Comparison of ENCODE assay signal across 31 mouse cellular contexts in genomic region chr1:194697439-194697838, GRCm38 (mm10).
A peak's percentile ranks its signal among the peaks of the same experiment; 100 is the strongest.
DNase-seq lines count a peak whose midpoint lies in the region; ATAC-seq lines count a peak whose summit lies in the region.
"Had no signal": no experiment of that assay in that cellular context is flagged by ENCODE, and none has a peak within 500 bp of the region (broad histone marks: within the 10 kb centered on the region; RNA-seq: fewer than 3 reads in every experiment).

No protein-coding gene starts in this region.

- no peak overlapping the region for H3K9ac ChIP-seq in forebrain, embryonic 15.5 days (replicated peaks)
- H3K9ac ChIP-seq in forebrain, embryonic 11.5 days (ENCODE audit: low read length), result no peak overlapping the region
- no peak overlapping the region for H3K9ac ChIP-seq in heart, embryonic 13.5 days
- no peak overlapping the region for H3K9ac ChIP-seq in kidney, embryonic 15.5 days
- H3K9ac ChIP-seq: embryonic facial prominence, embryonic 15.5 days; forebrain, embryonic 13.5 days; hindbrain, embryonic 14.5 days; liver, embryonic 12.5 days; liver, postnatal 0 days; midbrain, embryonic 12.5 days; neural tube, embryonic 13.5 days had no signal

- 0 out of 2 replicates have a peak overlapping the region, but pooled peaks have one; percentile 17 for H3K27ac ChIP-seq in forebrain, embryonic 15.5 days (replicated peaks)
- no peak overlapping the region for H3K27ac ChIP-seq in forebrain, embryonic 11.5 days (ENCODE audit: low read depth, low read length)
- peak overlapping the region; percentile 20; the same call in 1 of the 2 replicates for H3K27ac ChIP-seq in heart, embryonic 13.5 days (replicated peaks)
- no peak overlapping the region for H3K27ac ChIP-seq in kidney, embryonic 15.5 days
- H3K27ac ChIP-seq: embryonic facial prominence, embryonic 10.5 days; embryonic facial prominence, embryonic 15.5 days; forebrain, embryonic 13.5 days; hindbrain, embryonic 14.5 days; liver, embryonic 12.5 days; midbrain, embryonic 12.5 days had no signal

- H3K36me3 ChIP-seq in forebrain, embryonic 15.5 days, result peaks cover 2% of the 10 kb centered on the region; the same call in 1 of the 2 replicates
- no peaks in the 10 kb centered on the region for H3K36me3 ChIP-seq in forebrain, embryonic 11.5 days (ENCODE audit: control insufficient read depth, insufficient read depth, low read length)
- no peaks in the 10 kb centered on the region for H3K36me3 ChIP-seq in heart, embryonic 13.5 days
- H3K36me3 ChIP-seq in kidney, embryonic 15.5 days, result no peaks in the 10 kb centered on the region
- H3K36me3 ChIP-seq: embryonic facial prominence, embryonic 15.5 days; liver, embryonic 12.5 days; midbrain, embryonic 12.5 days had no signal

- no peaks in the 10 kb centered on the region for H3K27me3 ChIP-seq in forebrain, embryonic 15.5 days
- H3K27me3 ChIP-seq in forebrain, embryonic 11.5 days (ENCODE audit: control insufficient read depth, insufficient read depth, low read length), result no peaks in the 10 kb centered on the region
- no peaks in the 10 kb centered on the region for H3K27me3 ChIP-seq in heart, embryonic 13.5 days (replicated peaks)
- H3K27me3 ChIP-seq in kidney, embryonic 15.5 days, result no peaks in the 10 kb centered on the region
- H3K27me3 ChIP-seq: CH12.LX; embryonic facial prominence, embryonic 15.5 days; forebrain, embryonic 13.5 days; liver, embryonic 12.5 days; midbrain, embryonic 12.5 days; neural tube, embryonic 13.5 days had no signal

- no peak for DNase-seq in forebrain, embryonic 11.5 days (ENCODE audit: low spot score)
- DNase-seq in heart, postnatal 4 days, result no peak
- DNase-seq in kidney, postnatal 10 days, result peak; percentile 13
- peak; percentile 15 for DNase-seq in lung, postnatal 25 days (ENCODE audit: low spot score)
- DNase-seq in lung, postnatal 36 days, result no peak
- DNase-seq: adrenal gland, adult 2 months; adrenal gland, postnatal 36 days; cerebellum, adult 8-10 months; cerebellum, postnatal 25 days; gastrocnemius, postnatal 36 days; kidney, postnatal 25 days; layer of hippocampus, postnatal 36 days; left cerebral cortex, postnatal 4 days; liver, postnatal 0 days; thymus, adult 2 months; thymus, postnatal 36 days had no signal

- ATAC-seq in forebrain, embryonic 15.5 days (replicated peaks), result no peak
- ATAC-seq in forebrain, embryonic 11.5 days (replicated peaks; ENCODE audit: low FRiP score), result no peak
- ATAC-seq in heart, embryonic 13.5 days (ENCODE audit: extremely low read depth, insufficient number of reproducible peaks, low FRiP score, low TSS enrichment), result no peak
- no peak for ATAC-seq in kidney, embryonic 15.5 days (replicated peaks; ENCODE audit: low FRiP score)
- ATAC-seq: activated CD4-positive, CD25-positive, alpha-beta regulatory T cell, adult 4 months; forebrain, embryonic 13.5 days; intestine, postnatal 0 days; liver, embryonic 12.5 days; liver, postnatal 0 days had no signal

- WGBS in forebrain, embryonic 15.5 days, result 70% methylated on average over 2 of the region's 2 CpGs
- 84% methylated on average over 2 of the region's 2 CpGs for WGBS in forebrain, embryonic 11.5 days
- WGBS in heart, embryonic 13.5 days, result 66% methylated on average over 2 of the region's 2 CpGs
- 62% methylated on average over 2 of the region's 2 CpGs for WGBS in kidney, embryonic 15.5 days

- no peak overlapping the region for H3K4me3 ChIP-seq in forebrain, embryonic 15.5 days
- H3K4me3 ChIP-seq in forebrain, embryonic 11.5 days (ENCODE audit: low read depth, low read length), result no peak overlapping the region
- no peak overlapping the region for H3K4me3 ChIP-seq in heart, embryonic 13.5 days
- no peak overlapping the region for H3K4me3 ChIP-seq in kidney, embryonic 15.5 days (replicated peaks)
- H3K4me3 ChIP-seq: embryonic facial prominence, embryonic 10.5 days; embryonic facial prominence, embryonic 15.5 days; forebrain, embryonic 13.5 days; liver, embryonic 12.5 days; megakaryocyte, embryonic 14.5 days; midbrain, embryonic 12.5 days; myocyte; neural tube, embryonic 13.5 days had no signal

- H3K4me1 ChIP-seq in forebrain, embryonic 15.5 days, result peaks cover 26% of the 10 kb centered on the region
- no peaks in the 10 kb centered on the region for H3K4me1 ChIP-seq in forebrain, embryonic 11.5 days (replicated peaks; ENCODE audit: control insufficient read depth, insufficient read depth, low read length)
- H3K4me1 ChIP-seq in heart, embryonic 13.5 days, result peaks cover 75% of the 10 kb centered on the region
- peaks cover 12% of the 10 kb centered on the region for H3K4me1 ChIP-seq in kidney, embryonic 15.5 days
- H3K4me1 ChIP-seq: embryonic facial prominence, embryonic 15.5 days; liver, embryonic 12.5 days; megakaryocyte, embryonic 14.5 days had no signal

- H3K4me2 ChIP-seq in forebrain, embryonic 15.5 days (replicated peaks), result no peak overlapping the region
- H3K4me2 ChIP-seq in forebrain, embryonic 11.5 days (ENCODE audit: low read depth, low read length, severe bottlenecking), result no peak overlapping the region
- H3K4me2 ChIP-seq in heart, embryonic 13.5 days, result no peak overlapping the region
- H3K4me2 ChIP-seq in kidney, embryonic 15.5 days, result no peak overlapping the region
- H3K4me2 ChIP-seq: embryonic facial prominence, embryonic 15.5 days; forebrain, embryonic 13.5 days; hindbrain, embryonic 14.5 days; liver, embryonic 12.5 days; midbrain, embryonic 12.5 days; neural tube, embryonic 13.5 days had no signal

- no peaks in the 10 kb centered on the region for H3K9me3 ChIP-seq in forebrain, embryonic 15.5 days
- no peaks in the 10 kb centered on the region for H3K9me3 ChIP-seq in forebrain, embryonic 11.5 days (ENCODE audit: control insufficient read depth, low read length)
- H3K9me3 ChIP-seq in heart, embryonic 13.5 days, result no peaks in the 10 kb centered on the region
- H3K9me3 ChIP-seq in kidney, embryonic 15.5 days (replicated peaks), result no peaks in the 10 kb centered on the region
- H3K9me3 ChIP-seq: embryonic facial prominence, embryonic 10.5 days; embryonic facial prominence, embryonic 15.5 days; forebrain, embryonic 13.5 days; liver, embryonic 12.5 days; megakaryocyte, embryonic 14.5 days; midbrain, embryonic 12.5 days; neural tube, embryonic 13.5 days had no signal

Comparison
In these comparisons a context has a peak if more than half of its experiments do, and no peak if none do; other contexts are left out.
1. H3K27ac ChIP-seq: peak in forebrain, embryonic 15.5 days (single experiment) and heart, embryonic 13.5 days (single experiment); none in forebrain, embryonic 11.5 days (single experiment) and kidney, embryonic 15.5 days (single experiment).
2. DNase-seq: peak in kidney, postnatal 10 days (single experiment) and lung, postnatal 25 days (single experiment); none in forebrain, embryonic 11.5 days (single experiment), heart, postnatal 4 days (single experiment) and lung, postnatal 36 days (single experiment).